Mouse (Mus musculus) right cerebral cortex, adult 2 months (tissue): ENCODE measurements around the gene Mrpl20.
A peak's percentile ranks its signal among the peaks of the same experiment; 100 is the strongest.

ENCODE experiments used
- DNase-seq, 2 experiments: peaks; one replicate each; pipeline ENCODE4 v3.0.0; 2021 to 2022; ENCODE audit warnings: low spot score in 2 of 2

Gene Mrpl20

DNA sequence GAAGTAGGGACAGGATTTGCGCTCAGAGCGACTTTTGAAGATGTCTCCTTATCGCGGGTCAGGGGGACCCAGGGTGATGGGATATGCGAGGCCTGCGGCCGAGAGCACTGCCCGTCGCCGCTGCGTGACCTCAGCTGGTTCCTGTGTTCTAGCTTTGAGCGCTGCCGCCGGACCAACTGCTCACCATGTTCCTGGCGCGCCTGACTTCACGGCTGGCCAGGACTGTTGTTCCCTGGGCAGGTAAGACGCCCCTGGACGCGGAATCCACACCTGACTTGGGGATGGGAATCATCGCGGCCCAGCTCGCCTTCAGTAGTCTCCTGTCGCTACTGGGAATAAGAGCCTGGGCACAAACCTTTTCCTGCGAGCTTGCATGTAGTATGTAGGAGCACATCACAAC is 29.2 kb downstream of the Mrpl20 start:
- no peak for DNase-seq

DNA sequence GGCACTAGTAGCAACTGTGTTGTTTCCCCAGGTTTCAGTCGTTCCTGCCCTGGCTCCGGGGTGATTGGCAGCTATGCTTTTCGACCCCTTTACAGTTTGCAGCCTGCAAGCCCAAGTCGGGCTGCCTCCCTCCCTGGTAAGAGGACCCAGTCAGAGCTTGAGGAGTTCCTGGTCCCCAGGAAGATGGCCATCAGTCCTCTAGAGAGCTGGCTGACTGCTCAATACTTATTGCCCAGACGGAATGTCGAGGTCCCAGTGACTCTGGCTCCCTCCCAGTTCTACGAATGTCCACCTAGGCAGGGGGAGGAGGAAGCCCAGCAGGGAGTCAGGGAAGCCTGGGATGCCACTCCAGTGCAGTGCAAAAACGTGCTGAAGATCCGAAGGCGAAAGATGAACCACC is 29.6 kb downstream of the Mrpl20 start:
- no peak for DNase-seq

DNA sequence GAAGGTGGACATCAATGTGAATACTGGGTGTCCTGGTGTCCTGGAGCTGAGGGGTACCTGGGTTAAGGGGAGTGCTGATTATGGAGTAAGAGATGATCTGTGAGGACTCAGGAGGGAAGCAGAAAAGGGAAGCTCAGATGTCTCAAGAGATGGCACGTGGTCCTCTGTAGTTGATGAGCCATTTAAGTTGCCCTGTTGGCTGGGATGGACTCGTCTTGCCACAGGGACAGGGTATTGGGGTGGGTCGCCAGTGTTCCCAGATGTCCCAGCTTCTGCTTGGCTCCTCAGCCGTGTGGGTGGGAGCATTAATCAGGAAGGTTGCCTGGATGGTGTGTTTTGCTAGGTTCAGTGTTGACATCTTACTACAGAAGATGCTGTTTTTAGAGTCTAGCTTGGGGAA is 30.6 kb downstream of the Mrpl20 start:
- DNase-seq, result no peak

DNA sequence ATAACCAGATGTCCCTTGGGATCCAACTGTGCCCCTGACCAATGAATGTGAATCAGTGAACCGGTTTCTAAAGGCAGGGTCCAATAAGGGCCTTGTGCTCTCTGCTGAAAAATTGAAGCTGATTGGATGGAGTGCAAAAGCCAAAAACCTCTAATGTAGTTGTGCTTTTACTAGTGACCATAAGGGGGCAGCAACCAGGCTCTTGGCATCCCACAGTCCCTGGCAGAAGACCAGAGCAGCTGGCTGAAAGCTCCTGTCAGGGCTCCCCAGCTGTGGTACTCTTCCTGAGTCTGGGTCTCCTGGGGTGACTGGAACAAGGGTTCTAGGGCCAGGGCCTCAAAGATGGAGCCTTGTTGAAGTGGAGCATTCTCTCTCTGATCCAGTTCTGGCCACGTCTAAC is 31.2 kb downstream of the Mrpl20 start:
- peak; percentile 60 to 74 for DNase-seq

DNA sequence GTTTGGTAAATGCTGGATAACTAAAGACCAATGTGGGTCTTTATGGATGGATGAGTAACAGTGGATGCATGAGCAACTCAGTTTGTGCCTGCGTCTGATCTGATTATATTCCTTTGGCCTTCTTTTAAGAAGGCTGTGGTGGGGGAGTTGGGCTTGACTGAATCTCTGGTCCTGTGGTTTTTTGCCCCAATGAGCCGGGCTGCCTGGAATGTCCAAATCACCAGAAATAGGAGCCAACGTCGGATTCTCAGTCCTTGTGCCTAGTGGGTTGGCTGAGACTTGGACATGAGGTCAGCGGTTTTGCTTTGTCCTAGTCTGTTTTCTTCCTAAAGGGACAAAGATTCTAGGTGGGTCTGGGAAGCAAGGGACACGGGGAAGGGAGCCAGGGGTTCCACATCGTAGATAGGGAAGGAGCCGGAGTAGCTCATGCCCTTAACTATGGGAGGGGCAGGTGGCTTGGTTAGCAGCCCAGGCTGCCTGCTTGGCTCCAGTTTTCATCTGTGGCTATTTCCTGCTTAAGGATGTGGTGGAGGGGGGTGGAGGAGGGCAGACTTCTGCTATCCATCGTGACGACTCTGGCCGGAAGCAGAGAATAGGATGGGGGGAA is 34.8 kb downstream of the Mrpl20 start:
- no peak for DNase-seq

DNA sequence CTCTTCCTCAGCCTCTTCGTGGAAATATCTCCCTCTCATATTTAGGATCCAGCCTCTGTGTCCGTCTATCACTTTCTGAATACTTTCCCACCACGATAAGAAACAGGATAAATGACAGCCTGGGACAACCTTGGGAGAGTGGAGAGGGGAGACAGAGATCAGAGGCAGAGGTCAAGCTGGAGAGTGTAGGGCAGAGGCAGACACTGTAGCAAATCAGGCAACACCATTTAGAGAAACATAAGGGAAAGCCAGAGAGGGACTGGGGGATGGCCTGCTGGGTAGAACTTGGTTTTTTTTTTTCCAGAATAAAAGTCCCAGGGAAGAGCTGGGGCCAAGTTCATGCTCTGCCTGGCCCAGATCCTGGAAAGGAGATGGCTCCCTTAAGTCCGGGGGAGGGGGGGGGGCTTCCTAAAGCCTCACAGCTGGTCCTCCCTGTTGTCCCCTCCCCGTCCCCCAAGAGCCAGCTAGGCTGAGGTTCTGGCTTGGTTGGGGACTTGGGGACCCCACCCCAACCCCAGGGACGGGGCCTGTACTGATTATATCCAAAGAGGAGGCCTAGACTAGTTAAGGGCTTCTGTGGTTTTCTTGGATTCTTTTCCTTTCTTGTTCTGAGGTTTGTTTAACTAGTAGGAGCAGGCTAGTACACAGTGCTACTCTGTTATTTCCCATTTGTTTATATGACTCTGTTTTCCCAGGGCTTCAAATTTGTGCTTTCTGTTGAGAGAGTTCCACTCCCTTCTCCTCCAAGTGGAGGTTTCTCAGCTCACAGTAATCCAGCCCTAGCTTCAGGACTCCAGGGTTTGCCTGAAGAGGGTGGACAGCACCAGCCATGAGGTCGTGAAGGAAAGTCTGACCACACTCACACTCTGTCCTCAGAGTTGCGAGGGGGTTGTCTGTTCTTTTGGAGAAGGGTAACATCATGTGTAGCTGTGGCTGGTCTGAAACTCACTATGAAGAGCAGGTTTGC is 35.8 kb downstream of the Mrpl20 start:
- no peak for DNase-seq

DNA sequence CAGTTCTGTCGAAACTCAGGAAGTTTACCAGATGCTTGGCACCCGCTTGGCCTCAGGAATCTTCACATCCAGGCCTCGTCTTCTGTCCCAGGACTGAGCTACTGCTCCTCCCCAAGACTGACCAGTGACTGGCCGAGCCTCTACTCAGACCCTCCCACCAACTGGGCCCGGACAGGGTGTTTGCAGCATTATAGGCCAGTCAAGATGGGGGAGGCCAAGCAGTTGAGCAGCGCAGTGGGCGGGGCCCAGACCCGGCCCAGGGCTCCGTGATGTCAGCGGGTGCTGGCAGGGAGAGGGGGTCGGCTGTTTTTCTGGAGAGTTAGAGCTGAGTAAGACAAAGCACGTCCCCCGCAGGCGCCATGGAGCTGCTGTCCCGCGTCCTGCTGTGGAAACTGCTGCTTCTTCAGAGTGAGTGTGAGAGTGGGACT is 36.8 kb downstream of the Mrpl20 start, which contains the start of gene Mxra8:
TSS of gene Mxra8 (plus strand) at position 198 of the 428 bp plus-strand sequence.
- DNase-seq, result no peak

DNA sequence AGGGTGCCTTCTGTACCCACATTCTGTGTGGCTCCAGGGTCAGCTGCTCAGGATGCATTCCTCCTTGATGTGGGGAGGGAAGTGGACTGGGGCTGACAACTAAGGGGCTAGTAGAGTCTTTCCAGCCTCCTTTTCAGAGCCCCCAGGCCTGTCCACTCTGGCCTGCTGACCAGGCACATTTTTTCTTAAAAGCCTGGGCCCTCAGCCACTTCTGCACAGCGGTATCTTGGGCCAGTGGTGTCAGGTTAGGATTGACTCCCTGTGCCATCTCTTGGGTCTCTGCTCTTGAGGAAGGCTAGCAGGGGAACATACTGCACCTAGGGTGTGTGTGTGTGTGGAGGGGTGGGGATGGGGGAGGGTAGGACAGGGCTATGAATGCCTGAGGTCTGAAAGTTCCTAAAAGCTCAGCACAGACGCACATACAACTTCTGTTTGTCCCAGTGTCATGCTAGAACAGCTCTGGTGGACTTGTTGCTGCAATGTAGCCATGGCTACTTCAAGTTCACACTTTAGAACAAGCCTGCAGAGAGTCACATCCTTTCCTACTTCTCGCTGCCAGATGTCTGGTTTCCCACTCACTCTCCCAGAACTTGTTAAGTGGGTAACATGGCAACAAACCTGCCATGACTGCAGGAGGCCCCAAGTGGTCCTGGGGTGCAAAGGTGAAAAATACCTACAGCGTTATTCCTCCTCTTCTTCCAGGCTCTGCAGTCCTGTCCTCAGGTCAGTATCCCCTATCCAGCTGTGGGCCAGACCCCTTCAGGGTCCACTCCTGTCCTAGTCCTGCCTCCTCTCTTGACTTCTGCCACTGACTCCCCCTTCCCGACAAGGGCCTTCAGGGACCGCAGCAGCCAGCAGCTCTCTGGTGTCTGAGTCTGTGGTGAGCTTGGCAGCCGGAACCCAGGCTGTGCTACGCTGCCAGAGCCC is 37.7 kb downstream of the Mrpl20 start:
- DNase-seq, result no peak

DNA sequence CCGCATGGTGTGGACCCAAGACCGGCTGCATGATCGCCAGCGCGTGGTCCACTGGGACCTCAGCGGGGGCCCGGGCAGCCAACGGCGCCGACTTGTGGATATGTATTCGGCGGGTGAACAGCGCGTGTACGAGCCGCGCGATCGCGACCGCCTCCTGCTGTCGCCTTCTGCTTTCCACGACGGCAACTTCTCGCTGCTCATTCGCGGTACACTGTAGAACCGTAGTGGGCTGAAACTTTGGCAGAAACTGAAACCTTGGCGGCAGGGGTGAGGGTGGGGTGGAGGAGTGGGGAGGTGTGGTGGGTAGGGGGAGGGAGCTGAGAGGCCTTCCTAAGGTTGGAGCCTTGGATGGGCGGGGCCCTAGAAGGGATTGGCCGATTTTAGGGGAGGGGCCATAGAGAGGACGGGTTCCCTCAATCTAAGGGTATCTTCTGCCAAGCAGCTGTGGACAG is 38.4 kb downstream of the Mrpl20 start:
- DNase-seq, result no peak

DNA sequence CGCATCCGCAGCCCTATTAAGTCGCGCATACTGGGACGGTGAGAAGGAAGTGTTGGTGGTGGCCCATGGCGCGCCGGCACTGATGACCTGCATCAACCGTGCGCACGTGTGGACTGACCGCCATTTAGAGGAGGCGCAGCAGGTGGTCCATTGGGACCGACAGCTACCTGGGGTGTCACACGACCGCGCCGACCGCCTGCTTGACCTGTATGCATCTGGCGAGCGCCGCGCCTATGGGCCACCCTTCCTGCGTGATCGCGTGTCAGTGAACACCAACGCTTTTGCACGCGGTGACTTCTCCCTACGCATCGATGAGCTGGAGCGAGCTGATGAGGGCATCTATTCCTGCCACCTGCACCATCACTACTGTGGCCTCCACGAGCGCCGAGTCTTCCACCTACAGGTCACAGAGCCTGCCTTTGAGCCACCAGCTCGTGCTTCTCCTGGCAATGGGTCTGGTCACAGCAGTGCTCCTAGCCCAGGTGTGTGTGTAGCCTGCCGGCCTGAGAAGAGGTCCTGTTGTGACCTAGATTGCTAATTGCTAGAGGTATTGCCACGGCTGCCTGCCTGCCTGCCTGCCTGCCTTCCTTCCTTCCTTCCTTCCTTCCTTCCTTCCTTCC is 39.1 kb downstream of the Mrpl20 start:
- DNase-seq, result no peak

DNA sequence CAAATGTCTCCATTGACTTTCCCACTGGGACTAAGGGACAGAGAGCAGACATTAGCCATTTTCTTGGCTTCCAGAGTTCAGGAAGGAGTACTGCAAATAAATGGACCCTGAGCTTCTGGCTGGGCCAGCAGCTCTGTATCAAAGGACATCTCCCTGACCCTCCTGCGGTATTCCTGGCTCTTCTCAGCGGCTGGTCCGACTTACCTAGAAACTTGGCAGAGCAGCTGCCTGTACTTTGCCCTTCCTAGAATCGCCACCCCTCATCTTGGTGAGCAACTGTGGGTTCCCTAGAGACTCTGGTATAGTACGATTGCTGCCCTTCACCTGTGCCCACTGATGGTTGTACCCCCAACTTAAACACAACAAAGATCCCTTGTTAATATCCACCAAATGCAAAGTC is 40.6 kb downstream of the Mrpl20 start:
- no peak for DNase-seq

DNA sequence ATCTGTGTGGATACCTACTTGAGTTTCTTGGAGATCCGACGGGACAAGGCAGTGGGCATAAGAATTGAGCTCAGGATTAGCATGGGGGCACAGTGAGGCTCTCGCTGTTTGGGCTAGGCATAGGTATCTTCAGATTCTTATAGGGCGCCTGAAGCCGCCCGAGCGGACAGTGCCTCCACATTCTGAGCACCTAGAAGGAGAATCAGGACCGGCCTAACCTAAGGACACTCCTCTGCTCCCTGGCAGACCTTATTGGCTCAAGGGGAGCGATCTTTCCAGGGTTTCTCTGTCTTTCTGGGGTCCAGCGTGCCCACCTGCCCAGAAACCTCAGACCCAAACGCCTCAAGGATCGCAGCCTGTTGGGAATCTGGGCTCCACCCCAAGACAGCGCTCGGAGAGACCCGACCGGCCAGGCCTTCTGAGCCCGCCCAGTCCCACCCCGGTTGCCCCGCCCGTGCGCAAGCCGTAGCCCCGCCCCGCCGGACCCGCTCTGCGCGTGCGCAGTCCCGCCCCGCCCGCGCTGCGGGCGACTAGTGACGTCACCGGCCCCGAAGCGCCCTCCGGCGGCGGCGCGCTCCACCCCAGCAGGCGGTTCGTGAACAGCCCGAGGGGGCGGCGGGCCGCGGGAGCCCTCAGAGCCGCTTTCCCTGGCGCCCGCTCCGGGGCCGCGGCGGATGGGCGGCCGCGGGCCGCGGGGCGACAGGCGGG is 44.3 kb downstream of the Mrpl20 start, which contains the start of gene Dvl1:
TSS of gene Dvl1 (plus strand) at position 532 of the 708 bp plus-strand sequence.
- peak; percentile 86 to 92 for DNase-seq

DNA sequence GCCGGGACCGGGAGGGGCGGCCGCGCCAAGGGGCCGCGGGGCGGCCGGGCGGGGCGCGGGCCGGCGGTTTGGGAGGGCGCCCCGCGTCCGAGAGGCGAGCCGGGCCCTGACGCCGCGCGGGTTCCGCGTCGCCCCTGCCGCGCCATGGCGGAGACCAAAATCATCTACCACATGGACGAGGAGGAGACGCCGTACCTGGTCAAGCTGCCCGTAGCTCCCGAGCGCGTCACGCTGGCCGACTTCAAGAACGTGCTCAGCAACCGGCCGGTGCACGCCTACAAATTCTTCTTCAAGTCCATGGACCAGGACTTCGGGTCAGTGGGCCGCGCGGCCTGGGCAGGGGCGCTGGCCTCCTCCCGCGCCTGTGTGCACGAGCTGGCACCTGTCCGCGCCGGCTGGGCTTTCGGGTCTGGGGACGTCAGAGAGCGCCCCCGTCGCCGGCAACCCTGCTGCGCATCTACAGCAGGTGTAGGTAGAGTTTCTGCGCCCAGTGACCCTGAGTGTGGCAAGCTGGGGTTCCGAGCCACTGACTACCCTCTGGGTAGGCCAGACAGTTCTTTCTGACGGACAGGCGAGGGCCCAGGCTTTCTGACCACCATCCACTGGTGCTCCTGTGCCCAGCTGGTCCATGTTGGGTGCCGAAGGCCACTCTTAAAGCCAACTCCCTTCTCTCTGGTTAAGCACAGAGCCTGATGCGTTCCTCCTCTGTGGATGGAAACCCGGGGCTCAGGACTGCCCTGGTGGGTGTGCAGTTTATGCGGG is 45.1 kb downstream of the Mrpl20 start:
- no peak for DNase-seq

DNA sequence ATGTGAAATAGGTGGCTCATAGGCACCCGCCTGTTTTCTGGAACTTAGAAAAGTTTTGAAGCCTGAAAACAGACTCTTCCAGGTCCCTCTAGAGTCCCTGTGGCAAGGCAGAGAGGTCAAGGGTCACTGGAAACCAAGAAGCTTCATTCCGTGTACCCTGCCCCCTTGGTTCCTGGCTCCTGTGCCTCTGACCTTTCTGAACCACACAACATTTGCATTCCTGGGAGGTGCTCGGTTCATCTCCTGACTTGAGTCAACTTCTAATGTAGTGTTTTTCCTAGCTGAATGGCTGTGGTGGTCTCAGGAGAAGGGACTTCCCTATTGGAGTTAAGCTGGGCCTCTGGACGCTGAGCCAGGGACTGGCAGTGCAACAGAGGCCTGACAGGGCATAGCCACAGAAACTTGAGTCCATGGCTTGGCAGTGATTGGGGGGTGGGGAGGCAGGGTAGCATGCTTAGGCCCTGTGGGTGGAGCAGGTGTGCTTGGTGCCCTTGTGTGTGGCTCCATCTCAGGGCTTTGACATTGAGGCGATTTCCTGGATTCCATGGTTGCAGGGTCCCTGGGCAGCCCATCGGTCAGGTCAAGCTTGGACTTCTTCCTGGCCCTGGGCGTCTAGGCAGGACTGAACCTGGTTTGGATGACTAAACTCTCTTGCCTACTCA is 45.9 kb downstream of the Mrpl20 start:
- no peak for DNase-seq

DNA sequence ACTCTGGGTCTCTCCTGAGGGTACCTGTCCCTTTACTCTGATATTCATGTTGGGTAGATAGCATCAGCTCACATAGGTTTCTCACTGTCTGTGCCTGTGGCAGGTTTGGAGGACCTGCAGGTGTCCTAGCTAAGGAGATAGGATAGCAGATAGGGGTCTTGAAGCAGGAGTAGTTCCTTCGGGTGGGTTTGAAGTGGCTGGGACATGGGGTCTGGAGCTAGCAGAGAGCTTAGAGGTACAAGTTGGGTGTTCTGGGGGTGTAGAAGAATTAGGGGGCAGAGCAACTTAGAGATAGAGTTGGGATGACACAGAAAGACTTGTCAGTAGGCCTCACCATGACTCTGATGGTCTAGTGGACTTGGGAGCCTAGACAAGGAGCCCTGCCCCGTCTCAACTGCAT is 46.7 kb downstream of the Mrpl20 start:
- DNase-seq, result no peak

DNA sequence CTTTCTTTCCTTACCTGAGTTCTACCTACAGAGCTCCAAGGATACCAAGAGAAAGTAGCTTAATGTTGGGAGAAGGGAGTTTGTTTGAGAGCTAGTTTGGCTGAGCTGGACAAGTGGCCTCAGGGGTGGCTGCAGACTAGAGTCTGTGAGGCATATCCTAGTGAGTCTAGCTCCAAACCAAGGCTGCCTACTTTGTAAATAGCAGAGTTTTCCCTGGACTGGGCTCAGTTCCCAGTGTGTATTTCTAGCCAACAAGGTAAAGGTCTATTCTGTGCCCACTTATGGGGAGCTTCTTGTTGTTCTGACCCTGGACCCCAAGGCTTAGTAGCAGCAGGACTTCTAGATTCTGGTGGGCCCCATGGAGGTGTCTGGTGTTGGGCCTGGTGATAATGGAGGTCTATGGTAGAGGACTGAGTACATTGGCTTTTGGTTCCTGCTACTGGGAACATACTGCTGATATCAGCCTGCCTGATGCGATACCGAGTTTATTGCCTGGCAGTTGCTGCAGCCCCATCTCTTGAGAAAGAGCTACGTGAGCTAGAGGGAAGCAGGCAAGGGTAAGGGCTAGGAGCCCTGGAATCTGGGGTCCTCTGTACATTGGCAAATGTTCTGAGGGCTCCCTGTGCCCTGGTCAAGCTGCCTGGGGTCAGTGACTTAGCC is 47.2 kb downstream of the Mrpl20 start:
- no peak for DNase-seq

DNA sequence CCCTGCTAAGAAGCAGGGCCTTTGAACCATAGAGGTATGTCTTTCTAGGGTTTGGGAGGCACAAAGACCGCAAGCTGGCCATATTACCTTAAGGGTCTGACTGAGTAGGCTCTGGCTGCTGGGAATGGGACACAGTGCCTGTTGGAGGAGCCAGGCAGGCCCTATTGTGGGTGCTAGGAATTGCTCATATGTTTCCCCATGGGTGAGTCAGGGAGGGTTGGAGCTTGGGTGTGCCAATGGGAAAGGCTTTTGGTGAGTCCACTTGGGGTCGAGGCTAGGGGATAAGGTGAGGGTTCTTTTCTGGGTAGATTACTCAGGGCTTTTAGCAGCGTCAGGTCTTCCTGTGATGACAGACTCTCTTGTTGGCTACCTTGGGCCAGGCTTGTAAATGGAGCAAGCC is 48.7 kb downstream of the Mrpl20 start:
- no peak for DNase-seq

DNA sequence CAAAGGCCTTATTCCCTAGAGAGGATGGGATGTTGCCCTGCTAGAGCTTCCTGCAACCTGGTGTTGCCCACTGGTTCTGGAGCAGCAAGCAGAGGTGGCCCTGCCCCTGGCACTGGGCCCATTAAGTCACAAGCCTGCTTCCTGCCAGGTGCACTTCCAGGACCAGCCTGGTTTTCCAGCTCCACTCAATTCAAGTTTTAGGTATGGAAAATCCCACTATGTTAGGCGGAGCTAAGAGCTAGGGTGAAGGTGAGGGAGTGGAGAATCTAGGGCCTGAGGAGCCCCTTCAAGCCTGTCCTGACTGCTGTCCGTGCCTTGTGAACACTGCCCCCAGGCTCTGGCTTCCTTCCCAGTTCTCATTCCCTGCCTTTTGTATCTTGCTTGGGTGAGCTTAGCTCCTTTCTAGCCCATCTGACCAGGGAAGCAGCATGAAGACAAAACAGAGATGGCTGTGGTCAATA is 49.3 kb downstream of the Mrpl20 start:
- no peak for DNase-seq

DNA sequence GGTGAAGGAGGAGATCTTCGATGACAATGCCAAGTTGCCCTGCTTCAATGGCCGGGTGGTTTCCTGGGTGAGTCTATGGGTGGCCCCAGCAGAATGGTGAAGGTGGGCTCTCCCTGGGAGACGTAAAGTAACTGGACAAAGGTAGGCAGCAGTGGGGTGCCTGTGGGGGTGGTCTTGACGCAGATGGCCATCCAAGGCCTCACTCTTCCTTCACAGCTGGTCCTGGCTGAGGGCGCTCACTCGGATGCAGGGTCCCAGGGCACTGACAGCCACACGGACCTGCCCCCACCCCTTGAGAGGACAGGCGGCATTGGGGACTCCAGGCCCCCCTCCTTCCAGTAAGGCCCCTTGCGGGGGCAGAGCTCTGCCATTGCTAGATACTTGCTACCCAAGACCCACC is 50.7 kb downstream of the Mrpl20 start:
- no peak for DNase-seq
